Mouse (Mus musculus) megakaryocyte, embryonic 14.5 days (primary cell): ENCODE measurements at regions not wholly inside any gene's neighbourhood (a gene's known extent, or its start where the extent isn't known, plus 50 kb on each side); places are given as distances from the start of the nearest gene placed in this dataset.

Experiments
- FLI1 ChIP-seq: IDR thresholded peaks from 2 replicates; pipeline ENCODE4 v1.6.1; 2012; ENCODE audit warnings: low read length, inconsistent platforms, mixed read lengths
- GATA1 ChIP-seq: IDR thresholded peaks from 3 replicates; pipeline ENCODE4 v1.6.1; 2012; ENCODE audit warnings: mixed read lengths, low read length, inconsistent platforms, borderline replicate concordance

- TF ChIP-seq GATA1 (no peak), FLI1 (no peak)
Measured at GRCm38 (mm10) chr12:27474631-27475030, 132.3 kb upstream of the Sox11 start.
